Mouse (Mus musculus): ENCODE measurements around the gene Sdhd. TPM values are rescaled to one million over a fixed set of nuclear protein-coding genes. Genes with fewer than 3 reads are reported as not detected.

Gene Sdhd
- polyA plus RNA-seq, 1 experiment from 2014 or later = 259 TPM

DNA sequence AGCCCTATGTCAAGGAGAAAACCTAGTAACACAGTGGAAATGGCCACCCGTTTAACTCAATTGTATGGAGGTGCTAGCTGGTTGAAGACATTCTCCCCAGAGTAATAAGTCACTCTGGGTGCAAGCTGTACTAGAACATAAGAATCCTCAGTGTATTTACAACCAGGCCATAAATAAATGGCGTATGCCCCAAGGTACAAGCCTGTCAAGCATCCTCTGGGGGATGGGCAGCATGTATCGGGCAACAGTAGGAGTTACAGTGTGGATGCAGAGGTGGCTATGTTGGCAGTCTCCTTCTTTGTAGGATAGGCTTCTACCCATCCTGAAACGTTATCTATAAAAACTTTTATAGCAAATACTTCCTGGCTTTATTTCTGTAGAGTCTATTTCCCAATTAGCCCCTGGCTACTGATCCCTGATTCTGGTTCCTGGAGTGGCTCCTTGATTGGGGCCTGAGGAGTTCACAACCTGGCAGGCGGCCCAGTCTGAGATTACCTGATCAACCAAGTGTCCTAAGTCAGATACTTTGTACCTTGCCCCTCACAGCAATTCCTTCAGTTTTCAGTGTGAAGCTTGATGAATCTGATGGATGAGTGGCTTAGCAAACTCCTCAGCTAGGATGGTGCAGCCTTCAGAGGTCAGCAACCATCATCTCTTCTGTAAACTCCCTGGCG lies 18.3 kb downstream of the Sdhd start:
- H3K27me3 ChIP-seq = no peaks in the 10 kb centered on the region
- H3K4me1 ChIP-seq (replicated peaks) = no peaks in the 10 kb centered on the region; the same call in 1 of the 2 replicates
- no peak overlapping the region for H3K27ac ChIP-seq
- no peaks in the 10 kb centered on the region for H3K36me3 ChIP-seq
- no peak overlapping the region for H3K9ac ChIP-seq (replicated peaks)
- no peak overlapping the region for H3K4me2 ChIP-seq
- 67% methylated on average over 6 of the region's 6 CpGs for WGBS
- ATAC-seq (ENCODE audit: insufficient number of reproducible peaks, insufficient read depth, low FRiP score, low TSS enrichment, low read depth) = no peak
- no peaks in the 10 kb centered on the region for H3K9me3 ChIP-seq
- H3K4me3 ChIP-seq (replicated peaks) = no peak overlapping the region

DNA sequence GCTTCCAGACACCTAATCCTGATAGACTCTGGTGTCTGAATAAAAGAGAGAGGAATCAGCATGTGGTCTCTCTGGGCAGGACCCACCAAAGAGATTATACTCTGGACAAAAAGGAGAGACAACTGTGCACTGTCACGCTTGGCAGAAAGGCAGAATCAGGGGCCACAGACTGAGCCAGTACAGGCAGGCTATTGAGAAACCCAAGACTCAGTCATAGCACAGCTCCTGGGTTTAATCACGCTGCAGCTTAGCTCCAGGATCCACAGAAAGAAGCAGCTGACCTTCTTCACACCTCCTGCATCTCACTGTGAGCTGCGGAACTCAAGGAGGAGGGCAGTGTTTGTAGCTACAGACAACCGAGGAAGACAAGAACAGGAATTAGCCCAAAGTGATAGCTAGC lies 23.2 kb downstream of the Sdhd start:
- Histone ChIP-seq H3K4me2 (no peak overlapping the region), H3K4me1 (replicated peaks) (no peaks in the 10 kb centered on the region; the same call in 1 of the 2 replicates), H3K9ac (replicated peaks) (no peak overlapping the region), H3K27me3 (no peaks in the 10 kb centered on the region), H3K36me3 (no peaks in the 10 kb centered on the region), H3K9me3 (no peaks in the 10 kb centered on the region), H3K4me3 (replicated peaks) (no peak overlapping the region), H3K27ac (no peak overlapping the region)
- WGBS = 43% methylated on average over 4 of the region's 4 CpGs
- no peak for ATAC-seq (ENCODE audit: insufficient number of reproducible peaks, insufficient read depth, low FRiP score, low TSS enrichment, low read depth)

DNA sequence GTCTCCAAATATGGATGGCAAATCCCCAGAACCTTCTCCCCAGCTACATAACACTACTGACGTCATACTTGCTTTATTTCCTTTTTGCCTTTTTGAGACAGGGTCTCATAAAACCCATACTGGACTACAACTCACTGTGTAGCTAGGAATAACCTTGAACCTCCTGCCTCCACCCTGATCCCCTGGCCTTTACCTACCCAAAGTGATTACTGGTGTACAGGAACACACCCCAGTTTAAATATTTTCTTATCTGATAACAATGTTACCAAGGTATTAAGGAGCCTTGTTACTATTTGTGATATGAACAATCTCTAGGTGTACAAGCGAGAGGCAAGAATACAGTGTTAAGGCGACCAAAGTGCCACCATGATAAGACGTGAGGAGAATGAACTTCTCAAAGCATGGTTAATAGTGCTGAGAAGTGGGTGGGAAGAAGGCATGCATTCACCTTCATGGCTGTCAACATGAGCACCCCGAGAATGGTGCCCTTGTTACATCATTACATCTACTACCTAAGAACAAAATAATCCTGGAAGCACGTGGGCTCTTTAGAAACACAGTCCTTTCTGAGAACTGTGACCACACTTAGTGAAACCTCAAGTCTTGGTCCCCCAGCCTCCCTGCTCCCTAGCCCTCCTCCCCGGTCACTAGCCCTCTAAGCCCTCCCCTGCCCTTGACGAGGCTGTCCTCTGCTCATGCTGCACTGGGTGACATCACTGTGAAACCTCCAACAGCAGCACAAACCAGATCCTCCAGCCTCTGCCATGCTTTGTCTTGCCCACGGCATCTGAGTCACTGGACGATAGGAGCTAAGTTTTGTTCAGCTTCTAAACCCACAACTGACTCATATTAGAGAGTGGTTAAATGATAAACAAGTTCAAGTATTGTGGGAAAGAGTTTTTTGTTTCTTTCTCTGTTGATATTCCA lies 33.8 kb downstream of the Sdhd start:
- H3K9me3 ChIP-seq = no peaks in the 10 kb centered on the region
- H3K4me1 ChIP-seq (replicated peaks) = peaks cover 7% of the 10 kb centered on the region; the same call in 1 of the 2 replicates
- H3K27me3 ChIP-seq = no peaks in the 10 kb centered on the region
- ATAC-seq (ENCODE audit: insufficient number of reproducible peaks, insufficient read depth, low FRiP score, low TSS enrichment, low read depth) = no peak
- no peak overlapping the region for H3K27ac ChIP-seq
- no peak overlapping the region for H3K9ac ChIP-seq (replicated peaks)
- H3K36me3 ChIP-seq = no peaks in the 10 kb centered on the region
- no peak overlapping the region for H3K4me2 ChIP-seq
- 77% methylated on average over 10 of the region's 10 CpGs for WGBS
- no peak overlapping the region for H3K4me3 ChIP-seq (replicated peaks)

DNA sequence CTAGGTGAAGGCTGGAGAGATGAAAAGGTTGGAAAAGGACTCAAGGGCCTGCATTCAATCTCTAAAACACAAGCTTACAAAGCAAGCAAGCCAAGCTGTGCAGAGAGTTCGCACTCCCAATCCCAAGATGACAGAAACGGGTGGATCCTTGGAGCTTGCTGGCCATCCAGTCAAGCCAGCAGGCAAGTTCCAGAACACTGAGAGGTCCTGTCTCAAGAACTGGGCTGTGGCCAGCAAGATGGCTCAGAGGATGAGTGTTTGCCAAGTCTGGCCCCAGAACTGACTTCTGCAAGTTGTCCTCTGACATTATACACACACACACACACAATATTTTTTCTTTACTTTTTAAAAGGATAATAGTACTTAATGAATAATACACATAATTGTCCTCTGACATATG lies 35.7 kb downstream of the Sdhd start:
- no peak for ATAC-seq (ENCODE audit: insufficient number of reproducible peaks, insufficient read depth, low FRiP score, low TSS enrichment, low read depth)
- no peaks in the 10 kb centered on the region for H3K9me3 ChIP-seq
- no peaks in the 10 kb centered on the region for H3K4me1 ChIP-seq (replicated peaks)
- no peaks in the 10 kb centered on the region for H3K27me3 ChIP-seq
- WGBS = 93% methylated on average over 2 of the region's 2 CpGs
- no peak overlapping the region for H3K9ac ChIP-seq (replicated peaks)
- no peaks in the 10 kb centered on the region for H3K36me3 ChIP-seq
- no peak overlapping the region for H3K27ac ChIP-seq
- no peak overlapping the region for H3K4me2 ChIP-seq
- H3K4me3 ChIP-seq (replicated peaks) = no peak overlapping the region

DNA sequence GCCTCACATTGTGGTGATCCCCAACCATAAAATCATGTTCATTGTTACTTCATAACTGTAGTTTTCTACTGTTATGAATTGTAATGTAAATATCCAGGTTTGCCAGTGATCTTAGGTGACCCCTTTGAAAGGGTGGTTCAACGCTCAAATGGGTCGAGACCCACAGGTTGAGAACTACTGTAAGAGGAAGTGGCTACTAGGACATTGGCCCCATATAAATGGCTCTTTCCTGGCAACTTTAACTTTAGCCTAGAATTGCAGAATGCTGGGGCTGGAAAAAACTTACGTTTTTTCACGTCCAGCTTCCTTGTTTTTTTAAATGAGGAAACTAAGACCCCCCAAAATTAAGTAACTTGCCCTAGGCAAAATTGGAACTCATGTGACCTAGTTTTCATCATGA lies 36.2 kb downstream of the Sdhd start:
- no peak overlapping the region for H3K4me2 ChIP-seq
- H3K9ac ChIP-seq (replicated peaks) = no peak overlapping the region
- no peaks in the 10 kb centered on the region for H3K9me3 ChIP-seq
- H3K36me3 ChIP-seq = no peaks in the 10 kb centered on the region
- whole genome bisulfite sequencing = 91% methylated on average over 4 of the region's 4 CpGs
- H3K4me1 ChIP-seq (replicated peaks) = no peaks in the 10 kb centered on the region
- H3K27ac ChIP-seq = no peak overlapping the region
- ATAC-seq (ENCODE audit: insufficient number of reproducible peaks, insufficient read depth, low FRiP score, low TSS enrichment, low read depth) = no peak
- H3K4me3 ChIP-seq (replicated peaks) = no peak overlapping the region
- H3K27me3 ChIP-seq = no peaks in the 10 kb centered on the region

DNA sequence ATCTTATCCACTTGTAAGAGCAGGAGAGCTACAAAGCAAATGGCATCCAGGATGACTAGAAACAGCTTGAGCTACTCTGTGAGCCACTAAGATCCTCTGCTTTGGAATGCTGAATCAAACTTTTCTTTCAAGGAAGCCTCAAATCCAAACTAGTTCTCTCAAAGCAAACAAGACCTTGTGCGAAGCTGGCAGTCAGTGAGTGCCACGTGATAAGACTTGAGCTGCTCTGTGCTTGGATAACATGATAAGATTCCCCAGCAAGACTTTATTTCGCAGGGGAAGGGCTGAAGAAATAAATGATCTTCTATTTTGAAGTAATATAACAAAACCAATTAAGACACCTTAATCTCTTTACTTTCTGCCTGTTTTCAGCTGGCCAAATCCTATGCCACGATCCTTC lies 37.7 kb downstream of the Sdhd start:
- Histone ChIP-seq H3K4me2 (no peak overlapping the region), H3K36me3 (no peaks in the 10 kb centered on the region), H3K9me3 (no peaks in the 10 kb centered on the region), H3K4me1 (replicated peaks) (no peaks in the 10 kb centered on the region), H3K9ac (replicated peaks) (no peak overlapping the region), H3K27me3 (no peaks in the 10 kb centered on the region), H3K27ac (no peak overlapping the region), H3K4me3 (replicated peaks) (no peak overlapping the region)
- no peak for ATAC-seq (ENCODE audit: insufficient number of reproducible peaks, insufficient read depth, low FRiP score, low TSS enrichment, low read depth)
- 82% methylated on average over 4 of the region's 4 CpGs for WGBS

DNA sequence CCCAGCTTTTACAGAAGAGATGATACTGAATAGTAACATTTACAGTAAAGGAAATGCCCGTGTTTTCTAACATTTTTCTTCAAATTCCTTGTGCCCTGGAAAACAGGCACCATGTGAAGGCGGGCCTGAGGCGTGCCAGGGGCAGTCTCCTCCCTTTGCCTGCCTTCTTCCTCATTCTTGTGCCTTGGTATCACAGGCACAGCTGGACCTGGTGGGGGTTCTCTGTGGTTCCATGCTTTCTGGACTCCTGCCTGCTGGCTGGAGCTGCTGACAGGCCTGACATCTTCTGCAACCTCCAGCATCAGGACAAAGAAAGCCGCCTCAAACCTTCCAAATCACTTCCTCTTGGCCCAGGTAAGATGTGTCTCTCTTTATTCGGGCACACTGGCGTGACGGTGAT lies 38.4 kb downstream of the Sdhd start:
- no peaks in the 10 kb centered on the region for H3K4me1 ChIP-seq (replicated peaks)
- no peak overlapping the region for H3K9ac ChIP-seq (replicated peaks)
- WGBS = 78% methylated on average over 7 of the region's 7 CpGs
- no peaks in the 10 kb centered on the region for H3K9me3 ChIP-seq
- no peak overlapping the region for H3K4me2 ChIP-seq
- no peak overlapping the region for H3K27ac ChIP-seq
- H3K4me3 ChIP-seq (replicated peaks) = no peak overlapping the region
- H3K27me3 ChIP-seq = no peaks in the 10 kb centered on the region
- H3K36me3 ChIP-seq = no peaks in the 10 kb centered on the region
- ATAC-seq (ENCODE audit: insufficient number of reproducible peaks, insufficient read depth, low FRiP score, low TSS enrichment, low read depth) = no peak

DNA sequence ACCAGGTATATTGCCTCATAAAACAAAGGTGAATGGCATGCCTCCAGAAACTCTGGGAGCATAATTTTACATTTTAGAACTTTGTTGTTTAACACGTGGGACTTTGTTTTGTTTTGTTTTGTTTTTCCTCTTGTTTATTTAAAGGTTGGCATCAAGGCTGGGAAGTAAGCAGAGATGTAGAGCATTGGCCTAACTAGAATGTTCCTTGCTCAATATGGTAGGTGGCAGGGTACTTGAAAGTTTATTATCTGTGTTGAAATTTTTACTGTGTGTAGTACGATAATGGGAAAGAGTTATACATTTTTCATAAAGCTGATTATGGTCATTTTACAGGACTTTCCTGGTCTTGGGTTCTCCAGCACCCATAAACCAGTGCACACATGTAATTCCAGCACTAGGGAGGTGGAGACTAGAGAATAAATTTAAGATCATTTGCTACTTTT lies 41.7 kb downstream of the Sdhd start:
- no peaks in the 10 kb centered on the region for H3K36me3 ChIP-seq
- no peak overlapping the region for H3K9ac ChIP-seq (replicated peaks)
- H3K4me3 ChIP-seq (replicated peaks) = no peak overlapping the region
- no peak for ATAC-seq (ENCODE audit: insufficient number of reproducible peaks, insufficient read depth, low FRiP score, low TSS enrichment, low read depth)
- H3K4me1 ChIP-seq (replicated peaks) = no peaks in the 10 kb centered on the region
- no peaks in the 10 kb centered on the region for H3K27me3 ChIP-seq
- H3K9me3 ChIP-seq = no peaks in the 10 kb centered on the region
- WGBS = 71% methylated on average over 2 of the region's 2 CpGs
- H3K27ac ChIP-seq = no peak overlapping the region
- no peak overlapping the region for H3K4me2 ChIP-seq

DNA sequence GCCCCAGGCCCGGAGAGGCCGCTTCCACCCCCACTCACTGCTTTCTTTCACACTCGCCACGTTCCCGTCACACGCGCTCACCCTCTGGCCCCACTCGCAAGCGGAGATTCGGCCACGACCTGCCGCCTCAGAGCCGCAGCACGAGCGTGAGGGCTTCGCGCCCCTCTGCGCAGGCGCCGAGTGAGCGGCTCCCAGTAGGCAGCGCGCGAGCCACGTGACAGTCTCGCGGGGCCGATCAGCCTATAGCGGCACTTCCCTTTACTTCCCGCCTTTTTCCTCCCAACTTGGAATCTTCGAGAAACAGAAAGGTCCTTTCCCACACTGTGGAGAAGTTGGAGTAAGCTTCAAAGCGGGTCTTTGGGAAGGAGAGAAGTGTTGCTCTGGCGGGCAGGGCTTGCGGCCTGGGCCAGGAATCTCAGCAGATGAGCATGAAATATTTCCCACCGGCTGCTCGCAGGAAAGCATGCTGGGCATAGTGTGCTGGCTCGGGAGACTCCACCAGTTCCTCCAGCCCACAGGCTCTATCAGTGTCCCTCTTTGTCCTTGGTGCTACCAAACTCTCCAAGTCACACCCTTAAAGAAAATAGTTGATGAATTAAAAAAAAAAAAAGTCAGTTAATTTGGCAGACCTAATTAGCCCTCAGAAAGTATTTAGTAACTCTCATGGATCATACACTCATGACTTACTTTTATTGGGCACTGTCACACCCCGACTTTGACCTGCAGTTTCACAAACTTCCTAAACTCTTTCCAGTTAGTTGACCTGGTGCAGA lies 42.3 kb downstream of the Sdhd start, which contains the start of gene Tex12:
Gene Tex12 (minus strand): TSS at position 181 of the 773 bp plus-strand sequence.
- no peaks in the 10 kb centered on the region for H3K36me3 ChIP-seq
- no peaks in the 10 kb centered on the region for H3K9me3 ChIP-seq
- no peak within 1 kb of the TSS for H3K4me2 ChIP-seq
- no peak for ATAC-seq (ENCODE audit: insufficient number of reproducible peaks, insufficient read depth, low FRiP score, low TSS enrichment, low read depth)
- no peak within 1 kb of the TSS for H3K4me3 ChIP-seq (replicated peaks)
- no peaks in the 10 kb centered on the region for H3K4me1 ChIP-seq (replicated peaks)
- WGBS = 84% methylated on average over 38 of the region's 38 CpGs
- no peak within 1 kb of the TSS for H3K9ac ChIP-seq (replicated peaks)
- H3K27me3 ChIP-seq = no peaks in the 10 kb centered on the region
- no peak within 1 kb of the TSS for H3K27ac ChIP-seq

DNA sequence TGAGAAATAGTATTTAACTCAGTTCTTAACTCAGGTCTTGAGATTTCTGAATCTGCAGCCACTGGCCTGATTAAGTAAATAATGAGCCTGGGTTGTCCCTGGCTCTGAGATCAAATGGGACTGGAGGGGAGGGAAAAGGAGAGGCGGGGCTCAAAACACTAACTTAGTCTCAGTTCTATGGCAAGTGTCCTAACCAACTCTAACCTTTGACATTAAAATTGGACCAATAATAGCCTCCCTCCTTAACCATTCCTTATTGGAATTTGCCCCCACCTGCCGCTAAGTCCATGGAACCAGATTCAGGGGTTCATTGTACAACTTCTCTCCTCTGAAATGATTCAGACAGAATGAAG lies 48.5 kb downstream of the Sdhd start, which contains the start of gene Bco2:
Gene Bco2 (minus strand): TSS at position 88 of the 353 bp plus-strand sequence.
- H3K9me3 ChIP-seq = no peaks in the 10 kb centered on the region
- peak within 1 kb of the TSS; percentile 32; the same call in 1 of the 2 replicates for H3K27ac ChIP-seq
- no peaks in the 10 kb centered on the region for H3K4me1 ChIP-seq (replicated peaks)
- WGBS = 28% methylated on average over 2 of the region's 2 CpGs
- H3K9ac ChIP-seq (replicated peaks) = 0 out of 2 replicates have a peak within 1 kb of the TSS, but pooled peaks have one; percentile 12
- no peak for ATAC-seq (ENCODE audit: insufficient number of reproducible peaks, insufficient read depth, low FRiP score, low TSS enrichment, low read depth)
- H3K27me3 ChIP-seq = no peaks in the 10 kb centered on the region
- no peaks in the 10 kb centered on the region for H3K36me3 ChIP-seq
- H3K4me3 ChIP-seq (replicated peaks) = no peak within 1 kb of the TSS
- H3K4me2 ChIP-seq = peak within 1 kb of the TSS; percentile 17
